Comparison of ENCODE assay signal across 8 mouse cellular contexts in the genomic region with DNA sequence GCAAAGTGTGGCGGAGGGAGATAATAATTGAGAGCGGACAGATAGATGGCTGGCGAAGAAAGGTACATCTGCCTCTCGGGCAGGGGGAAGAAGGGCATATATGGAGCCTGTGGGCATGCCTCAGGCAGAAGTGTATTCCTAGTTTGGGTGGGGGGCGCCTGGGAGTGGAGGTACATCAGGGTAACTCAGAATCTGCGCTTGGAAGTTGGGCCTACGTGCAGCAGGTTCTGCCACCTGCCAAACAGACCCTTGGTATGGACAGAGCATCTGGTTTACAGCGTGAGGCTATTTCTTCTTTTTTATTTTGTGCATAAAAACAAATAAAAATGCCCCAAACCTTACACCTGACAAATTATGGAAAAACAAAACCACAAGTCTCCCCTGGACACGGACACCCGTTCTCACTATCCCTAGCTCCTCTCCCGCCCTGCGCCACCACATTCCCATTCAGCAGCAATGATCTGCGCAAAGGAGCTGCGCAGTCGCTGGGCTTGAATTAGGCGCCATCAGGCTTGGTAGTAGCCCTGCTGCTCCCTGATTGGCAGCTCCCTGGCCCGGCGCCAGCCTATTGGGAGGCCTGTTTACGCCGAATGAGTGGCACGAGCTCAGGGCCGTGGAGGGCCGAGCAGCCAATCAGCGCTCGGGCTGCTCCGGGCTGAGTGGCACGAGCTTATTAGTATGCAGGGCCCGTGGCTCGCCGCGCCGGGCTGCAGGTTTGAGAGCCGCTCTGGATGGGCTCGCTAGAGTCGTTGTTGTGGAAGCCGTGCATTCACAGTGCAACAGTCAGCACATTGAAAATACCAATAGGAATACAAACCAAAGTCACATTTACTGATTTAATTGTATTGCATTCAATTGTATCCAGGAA. TPM values are rescaled to one million over a fixed set of nuclear protein-coding genes. Genes with fewer than 3 reads are reported as not detected.
DNase-seq lines count a peak whose midpoint lies in the region; ATAC-seq and TF ChIP-seq lines count a peak whose summit lies in the region.

Bahcc1 (plus strand) TSS at position 718 of the 868 bp plus-strand sequence.

- peak within 1 kb of the TSS; percentile 96 for H3K27ac ChIP-seq in cortical plate, adult 2 months (ENCODE audit: insufficient read depth, low read length)

- peaks cover 37% of the 10 kb centered on the region for H3K27me3 ChIP-seq in megakaryocyte, embryonic 14.5 days (replicated peaks)

- H3K36me3 ChIP-seq in megakaryocyte, embryonic 14.5 days (replicated peaks; ENCODE audit: low read length): peaks cover 29% of the 10 kb centered on the region

- peak; percentile 81 for ATAC-seq in activated CD4-positive, CD25-positive, alpha-beta regulatory T cell, adult 4 months

- DNase-seq in gastrocnemius, adult 8-10 months (ENCODE audit: low spot score in 2 of 2): peak; percentile 100
- peak; percentile 96 for DNase-seq in hindlimb bud, embryonic 11.5 days (ENCODE audit: extremely low spot score, low read depth, low spot score)
- peak; percentile 100 for DNase-seq in left cerebral cortex, adult 8-10 months (ENCODE audit: low spot score in 2 of 2)
- DNase-seq in right cerebral cortex, postnatal 10 days (ENCODE audit: low spot score in 2 of 2): peak; percentile 100
- peak; percentile 100 for DNase-seq in urinary bladder, postnatal 25 days (ENCODE audit: low spot score)

- H3K4me1 ChIP-seq in cortical plate, adult 2 months (ENCODE audit: control insufficient read depth, insufficient read depth, low read length): peaks cover 3% of the 10 kb centered on the region
- H3K4me1 ChIP-seq in megakaryocyte, embryonic 14.5 days: peaks cover 67% of the 10 kb centered on the region

- H3K9me3 ChIP-seq in megakaryocyte, embryonic 14.5 days: no peaks in the 10 kb centered on the region

- TF ChIP-seq CTCF in cortical plate, adult 2 months (IDR thresholded peaks at IDR 0.05; ENCODE audit: extremely low read depth, insufficient read depth, low read length): no peak

- peak; percentile 98 for TF ChIP-seq POLR2A in cortical plate, adult 2 months (IDR thresholded peaks at IDR 0.05; ENCODE audit: extremely low read depth, insufficient read depth, low read length)

- peak within 1 kb of the TSS; percentile 85 for H3K4me3 ChIP-seq in cortical plate, adult 2 months (ENCODE audit: insufficient read depth, low read length)
- H3K4me3 ChIP-seq in megakaryocyte, embryonic 14.5 days (replicated peaks): peak within 1 kb of the TSS; percentile 98

RNA-seq across cellular contexts. Expression of gene Bahcc1, which starts in this region (rescaled TPM):
- not detected for polyA plus RNA-seq in activated CD4-positive, CD25-positive, alpha-beta regulatory T cell, adult 4 months (2017; shearing (Covaris generic))
- polyA plus RNA-seq in cortical plate, adult 2 months (2012; rRNA removed): 10.1 and 10.2 TPM in 2 replicates
- total RNA-seq in gastrocnemius, adult 8-10 months (2022): 1 to 10 TPM; 3.6 to 5.8 (median 4.7) TPM
- 10 to 100 TPM; 20.8 to 23.0 (median 21.6) TPM for total RNA-seq in left cerebral cortex, adult 8-10 months (2022)
- 10.2 and 26.1 TPM in 2 replicates for polyA plus RNA-seq in megakaryocyte, embryonic 14.5 days (2012; ENCODE audit: insufficient read depth, low replicate concordance)

Comparison
In these comparisons a context has a peak if more than half of its experiments do, and no peak if none do; other contexts are left out.
1. Peak in every context shown above with its lines: DNase-seq, ATAC-seq, H3K4me3 ChIP-seq and H3K27ac ChIP-seq.
2. RNA of gene Bahcc1 (polyA plus RNA-seq): 10.2 to 26.1 TPM in megakaryocyte, embryonic 14.5 days and 10.1 to 10.2 TPM in cortical plate, adult 2 months; not detected in activated CD4-positive, CD25-positive, alpha-beta regulatory T cell, adult 4 months; every median in the first group is over 10 times any median in the second.
3. Peak in ATAC-seq in activated CD4-positive, CD25-positive, alpha-beta regulatory T cell, adult 4 months; RNA of the gene not detected or under 1 TPM.